Mouse (Mus musculus) common myeloid progenitor, adult 5-6 weeks (primary cell): ENCODE measurements around the gene Fgfr2. TPM values are rescaled to one million over a fixed set of nuclear protein-coding genes. Genes with fewer than 3 reads are reported as not detected.

Experiments used
- ATAC-seq: replicated peaks from 2 replicates; pipeline ENCODE4 v1.8.0; 2016; ENCODE audit warnings: low read depth, mild to moderate bottlenecking, moderate TSS enrichment, inconsistent platforms; ENCODE audit not compliant: poor library complexity, severe bottlenecking
- total RNA-seq: library from RNA; stranded (forward); fragments of 200-1000, 187-1606 nt; gene quantifications from 2 replicates; pipeline ENCODE4 v1.2.3, GENCODE M21; 2017

Gene Fgfr2
- total RNA-seq, 1 experiment from 2014 or later = not detected

- no peak for ATAC-seq
Observed at GRCm38 (mm10) chr7:130860721-130861142, 2262.4 kb downstream of the Fgfr2 start.

- no peak for ATAC-seq
Observed at GRCm38 (mm10) chr7:130859926-130860325, 2263.2 kb downstream of the Fgfr2 start.

GRCm38 (mm10) chr7:130857973-130858372 lies 2265.2 kb downstream of the Fgfr2 start:
- peak; percentile 98 for ATAC-seq

- no peak for ATAC-seq
Observed at GRCm38 (mm10) chr7:130855681-130856080, 2267.5 kb downstream of the Fgfr2 start.

GRCm38 (mm10) chr7:130854684-130855292 lies 2268.4 kb downstream of the Fgfr2 start:
- ATAC-seq = no peak

GRCm38 (mm10) chr7:130847164-130847718 lies 2275.9 kb downstream of the Fgfr2 start:
- ATAC-seq = peak; percentile 93

GRCm38 (mm10) chr7:130839380-130840100 lies 2283.6 kb downstream of the Fgfr2 start:
- peak; percentile 75 for ATAC-seq

GRCm38 (mm10) chr7:130838658-130839025 lies 2284.5 kb downstream of the Fgfr2 start:
- no peak for ATAC-seq

GRCm38 (mm10) chr7:130837941-130838657 lies 2285.1 kb downstream of the Fgfr2 start:
- ATAC-seq = no peak

GRCm38 (mm10) chr7:130836066-130836465 lies 2287.1 kb downstream of the Fgfr2 start:
- ATAC-seq = no peak

- no peak for ATAC-seq
Observed at GRCm38 (mm10) chr7:130834958-130835861, 2287.9 kb downstream of the Fgfr2 start.

- ATAC-seq = peak; percentile 100
Observed at GRCm38 (mm10) chr7:130834299-130834698, 2288.9 kb downstream of the Fgfr2 start.

- ATAC-seq = no peak
Observed at GRCm38 (mm10) chr7:130831586-130831985, 2291.6 kb downstream of the Fgfr2 start.

GRCm38 (mm10) chr7:130828475-130828874 lies 2294.7 kb downstream of the Fgfr2 start:
- ATAC-seq = peak; percentile 56

- no peak for ATAC-seq
Observed at GRCm38 (mm10) chr7:130827844-130828403, 2295.2 kb downstream of the Fgfr2 start.

GRCm38 (mm10) chr7:130827431-130827830 lies 2295.7 kb downstream of the Fgfr2 start:
- no peak; the same call in 1 of the 2 replicates for ATAC-seq

- ATAC-seq = peak; percentile 30
Observed at GRCm38 (mm10) chr7:130826343-130826742, 2296.8 kb downstream of the Fgfr2 start.

- no peak for ATAC-seq
Observed at GRCm38 (mm10) chr7:130823992-130824391, 2299.2 kb downstream of the Fgfr2 start.

GRCm38 (mm10) chr7:130819624-130820023 lies 2303.5 kb downstream of the Fgfr2 start:
- no peak for ATAC-seq
